Mouse (Mus musculus) MEL (cell line): ENCODE results near the gene AK157302. TPM values are rescaled to one million over a fixed set of nuclear protein-coding genes. Genes with fewer than 3 reads are reported as not detected.

ENCODE experiments used
- DNase-seq: peaks from one replicate; pipeline ENCODE4 v3.0.0; 2011; ENCODE audit warnings: low read depth, low spot score
- H3K27ac ChIP-seq: 2 replicates; pipeline ENCODE4 v1.5.1; 2012; ENCODE audit warnings: low read depth, mild to moderate bottlenecking, control low read depth, low read length, moderate library complexity; ENCODE audit not compliant: control insufficient read depth
- H3K27me3 ChIP-seq, 2 experiments: fragments of 150-350 bp in 1 of 2; sonication (generic) in 1 of 2; 2 replicates each; pipeline ENCODE4 v1.6.1; 2012; ENCODE audit warnings: low read length in 2 of 2, mild to moderate bottlenecking in 2 of 2, improper control_type of control experiment in 1 of 2, moderate library complexity in 1 of 2; ENCODE audit not compliant: insufficient read depth in 2 of 2, control insufficient read depth in 1 of 2
- H3K36me3 ChIP-seq, 2 experiments: 2 replicates each; pipeline ENCODE4 v1.6.1; 2012 to 2014; ENCODE audit warnings: low read length in 2 of 2, improper control_type of control experiment in 1 of 2, inconsistent platforms in 1 of 2, mild to moderate bottlenecking in 1 of 2; ENCODE audit not compliant: insufficient read depth in 2 of 2, control insufficient read depth in 1 of 2
- H3K4me1 ChIP-seq, 2 experiments: fragments of 150-350 bp in 1 of 2; sonication (generic) in 1 of 2; 2 replicates each; pipeline ENCODE4 v1.6.1; 2012; ENCODE audit warnings: low read length in 2 of 2, improper control_type of control experiment in 1 of 2, mild to moderate bottlenecking in 1 of 2; ENCODE audit not compliant: insufficient read depth in 2 of 2, control insufficient read depth in 1 of 2
- H3K4me3 ChIP-seq, 2 experiments: fragments of 150-350 bp in 1 of 2; sonication (generic) in 1 of 2; 2 replicates each; pipeline ENCODE4 v1.5.1; 2012; ENCODE audit warnings: low read depth in 2 of 2, low read length in 2 of 2, mild to moderate bottlenecking in 2 of 2, moderate library complexity in 2 of 2, control low read depth in 1 of 2, improper control_type of control experiment in 1 of 2; ENCODE audit not compliant: control insufficient read depth in 1 of 2, insufficient read depth in 1 of 2
- H3K79me2 ChIP-seq: 2 replicates; pipeline ENCODE4 v1.6.1; 2012; ENCODE audit warnings: mild to moderate bottlenecking, low read length, moderate library complexity; ENCODE audit not compliant: control insufficient read depth, poor library complexity, insufficient read depth
- H3K9ac ChIP-seq: 2 replicates; pipeline ENCODE4 v1.6.1; 2012; ENCODE audit warnings: low read depth, mild to moderate bottlenecking, control low read depth, low read length, moderate library complexity; ENCODE audit not compliant: control insufficient read depth, poor library complexity, severe bottlenecking
- H3K9me3 ChIP-seq: fragments of 150-350 bp; sonication (generic); replicated peaks from 2 replicates; pipeline ENCODE4 v1.6.1; 2012; ENCODE audit warnings: mild to moderate bottlenecking, low read length, improper control_type of control experiment, moderate library complexity; ENCODE audit not compliant: insufficient read depth
- BHLHE40 ChIP-seq: IDR thresholded peaks from 2 replicates; pipeline ENCODE4 v1.6.1; 2012; ENCODE audit warnings: low read depth, mild to moderate bottlenecking, inconsistent platforms, low read length, improper control_type of control experiment, borderline replicate concordance
- CTCF ChIP-seq, 3 experiments: IDR thresholded peaks in 2 of 3; conservative IDR thresholded peaks in 1 of 3; 2 replicates each; pipeline ENCODE4 v1.5.1; 2011 to 2012; ENCODE audit warnings: low read length in 3 of 3, low read depth in 2 of 3, mild to moderate bottlenecking in 2 of 3, improper control_type of control experiment in 1 of 3, inconsistent platforms in 1 of 3, mixed read lengths in 1 of 3, moderate library complexity in 1 of 3; ENCODE audit not compliant: control insufficient read depth in 1 of 3, insufficient read depth in 1 of 3, poor library complexity in 1 of 3, severe bottlenecking in 1 of 3
- E2F4 ChIP-seq: IDR thresholded peaks from 2 replicates; pipeline ENCODE4 v1.6.1; 2011; ENCODE audit warnings: low read depth, low read length, improper control_type of control experiment, borderline replicate concordance
- ELF1 ChIP-seq: IDR thresholded peaks from 2 replicates; pipeline ENCODE4 v1.6.1; 2014; ENCODE audit warnings: low read depth, mild to moderate bottlenecking, inconsistent platforms, low read length, improper control_type of control experiment, moderate library complexity
- ETS1 ChIP-seq: IDR thresholded peaks from 2 replicates; pipeline ENCODE4 v1.6.1; 2012; ENCODE audit warnings: low read depth, mild to moderate bottlenecking, inconsistent platforms, low read length, improper control_type of control experiment, moderate library complexity
- GABPA ChIP-seq: IDR thresholded peaks from 2 replicates; pipeline ENCODE4 v1.6.1; 2012; ENCODE audit warnings: low read depth, mild to moderate bottlenecking, inconsistent platforms, low read length, improper control_type of control experiment, moderate library complexity
- HCFC1 ChIP-seq: IDR thresholded peaks from 2 replicates; pipeline ENCODE4 v1.6.1; 2012; ENCODE audit warnings: low read depth, mild to moderate bottlenecking, inconsistent platforms, low read length, improper control_type of control experiment, moderate library complexity
- JUND ChIP-seq: IDR thresholded peaks from 2 replicates; pipeline ENCODE4 v1.6.1; 2011; ENCODE audit warnings: low read depth, mild to moderate bottlenecking, improper control_type of control experiment, low read length
- MAFK ChIP-seq: IDR thresholded peaks from 2 replicates; pipeline ENCODE4 v1.6.1; 2011; ENCODE audit warnings: low read depth, mild to moderate bottlenecking, low read length, improper control_type of control experiment, borderline replicate concordance
- MAZ ChIP-seq: IDR thresholded peaks from 2 replicates; pipeline ENCODE4 v1.6.1; 2012; ENCODE audit warnings: low read depth, mild to moderate bottlenecking, inconsistent platforms, low read length, improper control_type of control experiment
- MXI1 ChIP-seq: IDR thresholded peaks from 2 replicates; pipeline ENCODE4 v1.6.1; 2011; ENCODE audit warnings: mild to moderate bottlenecking, low read depth, low read length, improper control_type of control experiment
- MYB ChIP-seq: IDR thresholded peaks from 2 replicates; pipeline ENCODE4 v1.6.1; 2011; ENCODE audit warnings: mild to moderate bottlenecking, low read depth, low read length, improper control_type of control experiment
- MYC ChIP-seq: IDR thresholded peaks from 2 replicates; pipeline ENCODE4 v1.6.1; 2011; ENCODE audit warnings: low read depth, mild to moderate bottlenecking, low read length, improper control_type of control experiment, moderate library complexity
- NELFE ChIP-seq: IDR thresholded peaks from 2 replicates; pipeline ENCODE4 v1.6.1; 2011; ENCODE audit warnings: low read depth, low read length, improper control_type of control experiment
- NRF1 ChIP-seq: IDR thresholded peaks from 2 replicates; pipeline ENCODE4 v1.6.1; 2014; ENCODE audit warnings: low read depth, mild to moderate bottlenecking, inconsistent platforms, low read length, improper control_type of control experiment, moderate library complexity; ENCODE audit not compliant: poor library complexity, insufficient read depth, severe bottlenecking
- POLR2A ChIP-seq, 2 experiments: IDR thresholded peaks; 2 replicates each; pipeline ENCODE4 v1.6.1; 2011 to 2012; ENCODE audit warnings: low read length in 2 of 2, mild to moderate bottlenecking in 2 of 2, control low read depth in 1 of 2, improper control_type of control experiment in 1 of 2, low read depth in 1 of 2, moderate library complexity in 1 of 2; ENCODE audit not compliant: control insufficient read depth in 1 of 2, insufficient read depth in 1 of 2, poor library complexity in 1 of 2
- POLR2AphosphoS2 ChIP-seq: IDR thresholded peaks from 2 replicates; pipeline ENCODE4 v1.6.1; 2011; ENCODE audit warnings: low read length, improper control_type of control experiment
- POLR2AphosphoS5 ChIP-seq: IDR thresholded peaks from 2 replicates; pipeline ENCODE4 v1.6.1; 2012; ENCODE audit warnings: low read depth, borderline replicate concordance, mild to moderate bottlenecking, inconsistent platforms, low read length, moderate library complexity, mixed read lengths
- RAD21 ChIP-seq: IDR thresholded peaks from 2 replicates; pipeline ENCODE4 v1.6.1; 2011; ENCODE audit warnings: mild to moderate bottlenecking, low read depth, low read length, improper control_type of control experiment
- RCOR1 ChIP-seq: IDR thresholded peaks from 2 replicates; pipeline ENCODE4 v1.6.1; 2012; ENCODE audit warnings: low read depth, mild to moderate bottlenecking, inconsistent platforms, low read length, improper control_type of control experiment
- SIN3A ChIP-seq: IDR thresholded peaks from 2 replicates; pipeline ENCODE4 v1.6.1; 2012; ENCODE audit warnings: low read length, improper control_type of control experiment, inconsistent platforms
- SMC3 ChIP-seq: IDR thresholded peaks from 2 replicates; pipeline ENCODE4 v1.6.1; 2011; ENCODE audit warnings: low read depth, low read length, improper control_type of control experiment
- TAL1 ChIP-seq: IDR thresholded peaks from 2 replicates; pipeline ENCODE4 v1.6.1; 2012; ENCODE audit warnings: mild to moderate bottlenecking, inconsistent platforms, low read length, moderate library complexity, mixed read lengths
- TBP ChIP-seq: IDR thresholded peaks from 2 replicates; pipeline ENCODE4 v1.8.0; 2011; ENCODE audit warnings: low read depth, low read length, improper control_type of control experiment
- UBTF ChIP-seq: IDR thresholded peaks from 2 replicates; pipeline ENCODE4 v1.6.1; 2012; ENCODE audit warnings: low read depth, mild to moderate bottlenecking, inconsistent platforms, low read length, improper control_type of control experiment, moderate library complexity, borderline replicate concordance; ENCODE audit not compliant: insufficient read depth
- USF1 ChIP-seq: IDR thresholded peaks from 2 replicates; pipeline ENCODE4 v1.6.1; 2014; ENCODE audit warnings: low read depth, mild to moderate bottlenecking, inconsistent platforms, low read length, improper control_type of control experiment, moderate library complexity
- ZC3H11A ChIP-seq: IDR thresholded peaks from 2 replicates; pipeline ENCODE4 v1.6.1; 2012; ENCODE audit warnings: low read depth, mild to moderate bottlenecking, inconsistent platforms, low read length, improper control_type of control experiment
- ZKSCAN1 ChIP-seq: IDR thresholded peaks from 2 replicates; pipeline ENCODE4 v1.6.1; 2012; ENCODE audit warnings: low read depth, mild to moderate bottlenecking, inconsistent platforms, low read length, improper control_type of control experiment, moderate library complexity
- ZMIZ1 ChIP-seq: IDR thresholded peaks from 2 replicates; pipeline ENCODE4 v1.6.1; 2012; ENCODE audit warnings: low read depth, mild to moderate bottlenecking, inconsistent platforms, low read length, improper control_type of control experiment, moderate library complexity
- ZNF384 ChIP-seq: IDR thresholded peaks from 2 replicates; pipeline ENCODE4 v1.6.1; 2012; ENCODE audit warnings: low read depth, mild to moderate bottlenecking, inconsistent platforms, low read length, improper control_type of control experiment
- polyA plus RNA-seq, 2 experiments: library from polyadenylated mRNA; stranded (reverse) in 1 of 2; unstranded in 1 of 2; fragments of >175 nt in 1 of 2; fragments of >200 nt in 1 of 2; gene quantifications; 2 replicates each; pipeline versions ENCODE4 v1.2.1 to v1.2.4; 2012; ENCODE audit warnings: low replicate concordance in 2 of 2, low read depth in 1 of 2; ENCODE audit not compliant: insufficient read length in 2 of 2, insufficient read depth in 1 of 2, missing spikeins in 1 of 2
- total RNA-seq: library from RNA; depleted of rRNA; stranded (reverse); fragments of 300-350 nt; gene quantifications from 2 replicates; pipeline ENCODE4 v1.2.3, GENCODE M21; 2012

AK157302 gene
- total and polyA plus RNA-seq, 3 experiments, result 0.10 to 0.50 TPM; not detected in 1

DNA sequence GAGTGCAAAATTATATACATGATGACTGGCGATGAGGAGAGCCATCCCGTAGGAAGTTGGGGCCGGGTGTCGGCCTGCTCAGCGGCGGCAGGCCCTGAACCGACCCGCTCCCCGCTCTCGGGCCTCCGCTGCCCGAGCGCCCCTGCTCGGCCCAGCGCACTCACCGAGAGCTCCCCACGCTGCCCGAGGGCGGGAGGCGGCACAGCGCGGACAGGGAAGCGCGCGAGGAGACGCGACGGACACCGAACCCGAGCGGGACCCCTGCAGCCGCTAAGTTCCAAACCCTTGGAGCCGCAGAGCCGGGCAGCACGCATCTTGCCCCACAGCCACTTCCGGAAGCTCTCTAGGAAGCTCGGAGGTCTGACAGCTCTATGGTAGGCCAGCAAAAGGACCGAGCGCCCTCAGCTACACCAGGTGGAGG is 35.8 kb downstream of the AK157302 start, which contains the start of gene Zkscan8 (continued):
- TF ChIP-seq RAD21 (no peak), HCFC1 (peak; percentile 86), TBP (peak; percentile 70), ZC3H11A (no peak), NRF1 (no peak), MYB (no peak), POLR2AphosphoS5 (no peak), RCOR1 (0 out of 2 replicates have a peak, but pooled peaks have one; percentile 23), GABPA (peak; percentile 47; the same call in 1 of the 2 replicates), CTCF (IDR thresholded peaks at IDR 0.05 in 2 of 3, conservative IDR thresholded peaks at IDR 0.05 in 1 of 3; ENCODE audit: control insufficient read depth in 1 of 3, insufficient read depth in 1 of 3, low read depth in 2 of 3, low read length in 3 of 3, poor library complexity in 1 of 3, severe bottlenecking in 1 of 3) (0 out of 6 replicates have a peak, but pooled peaks of 1 of the 3 experiments have one; percentile 5), BHLHE40 (no peak), ZMIZ1 (no peak), MAZ (no peak), UBTF (0 out of 2 replicates have a peak, but pooled peaks have one; percentile 77), MAFK (no peak), ZKSCAN1 (no peak), ELF1 (peak; percentile 81), ETS1 (peak; percentile 20; the same call in 1 of the 2 replicates), SIN3A (no peak), E2F4 (no peak)

DNA sequence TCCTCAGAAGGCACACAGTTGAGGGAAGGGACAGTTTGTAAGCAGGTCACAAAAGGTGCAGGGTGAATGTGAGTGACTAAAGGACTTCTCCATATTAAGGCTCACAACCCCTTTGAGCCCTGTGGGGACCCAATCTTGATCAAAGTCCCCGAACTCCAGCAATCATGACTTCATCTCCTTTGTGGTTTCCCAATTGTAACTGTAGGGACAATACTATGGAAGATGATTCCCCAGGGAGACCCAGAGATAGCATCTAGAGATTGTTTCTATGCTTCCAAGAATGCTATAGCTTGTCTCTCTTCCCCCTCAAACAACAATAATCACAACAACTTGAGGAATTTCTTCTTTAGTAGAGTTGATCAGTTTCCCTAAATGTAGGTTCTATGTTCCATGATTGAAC is 47.7 kb downstream of the AK157302 start, which contains the start of gene Olfr1366:
Gene Olfr1366 (minus strand): TSS at position 101 of the 400 bp plus-strand sequence.
- H3K9me3 ChIP-seq, result no peaks in the 10 kb centered on the region
- DNase-seq, result no peak
- H3K4me1 ChIP-seq, result no peaks in the 10 kb centered on the region
- H3K27ac ChIP-seq, result no peak within 1 kb of the TSS
- H3K9ac ChIP-seq, result no peak within 1 kb of the TSS
- no peaks in the 10 kb centered on the region for H3K79me2 ChIP-seq
- no peaks in the 10 kb centered on the region for H3K36me3 ChIP-seq
- no peak within 1 kb of the TSS for H3K4me3 ChIP-seq
- H3K27me3 ChIP-seq, result peaks cover 2 to 7% of the 10 kb centered on the region in 2 experiments; a peak in 3 of 4 replicates
- TF ChIP-seq HCFC1 (no peak), ZC3H11A (no peak), CTCF (IDR thresholded peaks at IDR 0.05 in 2 of 3, conservative IDR thresholded peaks at IDR 0.05 in 1 of 3; ENCODE audit: control insufficient read depth in 1 of 3, insufficient read depth in 1 of 3, low read depth in 2 of 3, low read length in 3 of 3, poor library complexity in 1 of 3, severe bottlenecking in 1 of 3) (no peak), ZKSCAN1 (no peak), ZNF384 (no peak), MYB (no peak), NELFE (no peak), TAL1 (no peak), MYC (no peak), BHLHE40 (no peak), MAFK (no peak), USF1 (no peak), POLR2AphosphoS2 (no peak), SMC3 (no peak), SIN3A (no peak), POLR2AphosphoS5 (no peak), MXI1 (no peak), POLR2A (IDR thresholded peaks at IDR 0.05; ENCODE audit: control insufficient read depth in 1 of 2, insufficient read depth in 1 of 2, low read depth in 1 of 2, low read length in 2 of 2, poor library complexity in 1 of 2) (no peak), JUND (no peak)
